Mouse (Mus musculus) heart, adult 2 months (tissue): ENCODE measurements around the gene Gm20431.

Source experiments
- EP300 ChIP-seq: fragments of 200-500 bp; IDR thresholded peaks from 2 replicates; pipeline ENCODE4 v1.6.1; 2011; ENCODE audit warnings: low read depth, low read length, control low read depth; ENCODE audit not compliant: insufficient read depth
- POLR2A ChIP-seq: fragments of 200-500 bp; IDR thresholded peaks from 2 replicates; pipeline ENCODE4 v1.6.1; 2011; ENCODE audit warnings: mild to moderate bottlenecking, low read depth, low read length, control low read depth; ENCODE audit not compliant: insufficient read depth

- TF ChIP-seq POLR2A (no peak), EP300 (no peak)
Observed at GRCm38 (mm10) chr2:167668426-167668825, 7.1 kb upstream of the Gm20431 start.
